Mouse (Mus musculus): Measurements from ENCODE around the gene Nhsl2. TPM values are rescaled to one million over a fixed set of nuclear protein-coding genes. Genes with fewer than 3 reads are reported as not detected.
A peak's percentile ranks its signal among the peaks of the same experiment; 100 is the strongest.
"Not testable (repeated sequence)": the region's sequence is repeated elsewhere in the genome, so short reads cannot be mapped to it uniquely, and the experiment has no call there.

Gene Nhsl2
- 10 to 100 TPM; 21.5 to 21.9 TPM for total RNA-seq (2021)
- long read RNA-seq, result 0 reads

- DNase-seq (ENCODE audit: low spot score in 2 of 2), result peak in 1 of 2 experiments; percentile 26
Measured at GRCm38 (mm10) chrX:101849281-101849821, at the start of gene Nhsl2. TSS of gene Nhsl2 (plus strand) at chrX:101849385.

GRCm38 (mm10) chrX:101805512-101805911 lies 43.7 kb upstream of the Nhsl2 start:
- no peak for DNase-seq (ENCODE audit: low spot score in 2 of 2)

DNA sequence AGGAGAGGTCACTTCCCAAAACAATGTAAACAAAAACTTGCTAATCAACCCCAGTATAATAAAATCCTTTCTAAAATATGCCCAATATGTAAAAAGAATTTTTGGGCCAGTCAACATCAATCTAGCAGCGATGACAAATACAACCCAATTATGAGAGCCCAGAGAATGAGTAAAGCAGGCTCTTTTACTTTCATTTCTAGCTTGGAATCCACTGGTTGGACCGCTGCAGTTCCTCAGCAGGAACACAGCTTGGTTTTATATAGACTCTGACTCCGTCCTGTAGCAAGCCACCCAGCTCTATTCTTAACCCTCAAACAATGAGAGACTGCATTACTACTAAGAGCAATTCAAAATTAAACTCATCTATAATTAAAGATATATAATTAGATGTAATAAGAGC lies 37.4 kb upstream of the Nhsl2 start:
- no peak for DNase-seq (ENCODE audit: low spot score in 2 of 2)

GRCm38 (mm10) chrX:101819163-101819562 lies 30.0 kb upstream of the Nhsl2 start:
- DNase-seq (ENCODE audit: low spot score in 2 of 2), result peak in 1 of 2 experiments; percentile 24

DNA sequence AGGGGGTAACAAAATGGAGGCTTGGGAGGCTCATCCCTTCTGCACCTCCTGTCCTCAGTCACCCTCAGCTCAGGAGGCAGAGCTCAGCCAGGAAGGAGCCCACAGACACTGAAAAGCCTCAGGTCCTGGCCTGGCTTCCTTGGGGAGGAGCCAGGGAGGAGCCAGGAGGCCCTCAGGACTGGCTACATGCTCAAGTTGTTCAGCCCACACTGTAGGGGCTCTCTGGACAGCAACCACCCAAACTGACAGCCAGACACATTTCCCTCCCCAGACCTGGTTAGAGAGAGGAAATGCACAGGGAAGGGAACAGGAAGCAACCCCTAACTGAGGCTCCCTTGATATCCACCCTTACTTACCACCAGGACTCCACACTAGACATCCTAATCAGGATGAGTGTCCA lies 29.2 kb upstream of the Nhsl2 start:
- not testable (repeated sequence) for DNase-seq (ENCODE audit: low spot score in 2 of 2)

- no peak for DNase-seq (ENCODE audit: low spot score in 2 of 2)
Measured at GRCm38 (mm10) chrX:101847191-101847795, 1.9 kb upstream of the Nhsl2 start.

- no peak for DNase-seq (ENCODE audit: low spot score in 2 of 2)
Measured at GRCm38 (mm10) chrX:101849901-101850551, 841 bp downstream of the Nhsl2 start.

GRCm38 (mm10) chrX:101851566-101852354 lies 2.6 kb downstream of the Nhsl2 start:
- no peak for DNase-seq (ENCODE audit: low spot score in 2 of 2)

- DNase-seq (ENCODE audit: low spot score in 2 of 2), result no peak
Measured at GRCm38 (mm10) chrX:101863666-101864378, 14.6 kb downstream of the Nhsl2 start.

- DNase-seq (ENCODE audit: low spot score in 2 of 2), result no peak
Measured at GRCm38 (mm10) chrX:101864788-101865187, 15.6 kb downstream of the Nhsl2 start.

- no peak for DNase-seq (ENCODE audit: low spot score in 2 of 2)
Measured at GRCm38 (mm10) chrX:101874147-101874546, 25.0 kb downstream of the Nhsl2 start.

DNA sequence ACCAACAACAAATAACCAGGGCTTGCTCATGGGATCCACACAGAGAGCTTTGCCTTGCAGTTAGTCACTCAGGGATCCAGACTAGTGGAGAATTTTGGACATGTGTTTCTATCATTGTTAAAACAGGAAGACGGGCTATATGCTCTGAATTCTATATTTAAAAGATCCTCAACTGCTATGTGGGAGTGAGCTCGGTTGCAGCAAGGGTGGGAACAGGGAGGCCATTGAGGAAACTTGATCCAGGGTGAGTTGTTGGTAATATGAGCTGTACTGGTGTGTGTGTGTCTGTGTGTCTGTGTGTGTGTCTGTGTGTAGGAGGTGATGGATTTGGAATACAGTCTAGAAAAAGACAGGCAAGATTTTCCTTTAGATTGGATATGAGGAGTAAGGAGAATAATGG lies 25.7 kb downstream of the Nhsl2 start:
- no peak for DNase-seq (ENCODE audit: low spot score in 2 of 2)

- DNase-seq (ENCODE audit: low spot score in 2 of 2), result no peak
Measured at GRCm38 (mm10) chrX:101876136-101876535, 27.0 kb downstream of the Nhsl2 start.

GRCm38 (mm10) chrX:101877840-101878239 lies 28.7 kb downstream of the Nhsl2 start:
- DNase-seq (ENCODE audit: low spot score in 2 of 2), result no peak

GRCm38 (mm10) chrX:101878546-101878945 lies 29.4 kb downstream of the Nhsl2 start:
- no peak for DNase-seq (ENCODE audit: low spot score in 2 of 2)

DNA sequence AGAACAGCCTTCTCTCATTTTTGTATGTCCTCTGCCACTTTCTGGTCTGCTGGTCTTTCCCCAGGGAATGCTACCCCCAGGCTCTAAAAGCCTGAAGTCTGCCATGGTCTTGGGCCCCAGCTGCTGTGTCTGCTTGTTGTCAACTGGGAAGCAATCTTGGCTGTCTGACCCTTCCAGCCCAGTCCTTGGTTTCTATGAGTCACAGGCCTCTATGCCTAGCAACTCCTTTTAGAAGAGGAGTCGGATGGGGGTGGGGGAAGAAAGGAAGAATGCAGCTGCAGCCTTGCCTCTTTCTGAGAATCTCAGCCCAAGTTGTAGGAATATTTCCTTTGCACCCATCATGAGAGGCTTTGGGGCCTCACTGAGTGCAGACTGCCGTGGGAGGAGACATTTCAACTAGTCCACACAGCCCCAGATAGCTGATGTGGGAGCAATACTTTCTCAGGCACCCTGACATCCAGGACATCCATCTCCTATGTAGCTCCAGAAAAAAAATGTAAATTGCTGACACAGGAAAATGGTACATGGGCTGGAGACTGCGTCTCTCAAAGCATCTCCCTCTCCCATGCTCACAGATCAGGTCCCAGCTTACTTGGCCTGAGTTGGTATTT lies 33.1 kb downstream of the Nhsl2 start:
- no peak for DNase-seq (ENCODE audit: low spot score in 2 of 2)

- DNase-seq (ENCODE audit: low spot score in 2 of 2), result no peak
Measured at GRCm38 (mm10) chrX:101889384-101889783, 40.2 kb downstream of the Nhsl2 start.

GRCm38 (mm10) chrX:101889813-101890469 lies 40.8 kb downstream of the Nhsl2 start:
- DNase-seq (ENCODE audit: low spot score in 2 of 2), result peak; percentile 13 to 37

DNA sequence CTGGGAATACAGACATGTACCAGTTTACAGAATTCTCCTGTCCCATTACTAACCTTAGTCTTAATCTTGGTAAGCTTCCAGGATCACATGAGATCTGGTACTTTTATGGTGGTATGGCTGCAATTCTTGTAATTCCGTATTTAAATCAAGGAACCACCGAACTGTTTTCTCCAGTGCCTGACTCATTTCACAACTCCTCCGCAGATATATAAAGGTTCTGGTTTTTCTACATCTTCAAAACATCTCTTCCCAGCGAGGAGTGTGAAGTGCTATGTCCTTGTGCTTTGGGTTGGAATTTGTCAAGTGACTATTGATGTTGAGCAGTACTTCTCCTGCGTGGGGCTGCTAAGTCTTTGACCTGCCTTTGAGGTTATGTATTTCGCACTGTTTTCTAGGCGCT lies 44.6 kb downstream of the Nhsl2 start:
- DNase-seq (ENCODE audit: low spot score in 2 of 2), result no peak

DNA sequence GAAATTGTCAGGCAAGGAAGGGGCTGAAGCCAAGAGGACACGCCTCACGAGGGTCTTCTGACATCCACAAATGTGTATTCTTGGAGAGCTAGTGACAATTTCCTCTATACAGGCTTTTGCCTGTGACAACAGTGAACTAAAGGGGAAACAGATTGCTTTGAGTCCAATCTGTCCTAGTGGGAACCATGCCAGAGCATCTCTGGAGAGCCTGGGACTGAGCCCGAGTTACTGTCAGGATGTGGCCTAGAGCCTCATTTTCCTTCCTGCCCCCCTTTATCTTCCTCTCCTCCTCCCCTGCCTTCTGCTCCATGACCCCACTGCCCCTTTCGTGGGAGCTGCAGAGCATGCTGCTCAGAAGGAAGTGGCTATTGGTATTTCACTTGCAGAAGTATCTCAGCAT lies 49.2 kb downstream of the Nhsl2 start:
- DNase-seq (ENCODE audit: low spot score in 2 of 2), result peak in 1 of 2 experiments; percentile 7
